Mouse (Mus musculus) kidney, postnatal 0 days (tissue): ENCODE measurements around the gene Dnmt3a. TPM values are rescaled to one million over a fixed set of nuclear protein-coding genes. Genes with fewer than 3 reads are reported as not detected.

Experiments used
- ATAC-seq: fragments of 200-750 bp; cut with Nextera tagmentation; replicated peaks from 2 replicates; pipeline ENCODE4 v1.8.0; 2017; ENCODE audit warnings: low read depth, moderate number of reproducible peaks, moderate TSS enrichment, moderate library complexity; ENCODE audit not compliant: low FRiP score
- DNase-seq: peaks from one replicate; pipeline ENCODE4 v3.0.0-alpha.2; 2016; ENCODE audit warnings: low spot score
- H3K27ac ChIP-seq: fragments of 300-500 bp; sonication (generic); 2 replicates; pipeline ENCODE4 v1.5.1; 2014; ENCODE audit warnings: mild to moderate bottlenecking
- H3K27me3 ChIP-seq: fragments of 300-500 bp; sonication (generic); 2 replicates; pipeline ENCODE4 v1.6.1; 2014; ENCODE audit warnings: low read length, mixed read lengths; ENCODE audit not compliant: insufficient read depth
- H3K36me3 ChIP-seq: fragments of 300-500 bp; sonication (generic); 2 replicates; pipeline ENCODE4 v1.6.1; 2014; ENCODE audit warnings: low read length, mixed read lengths; ENCODE audit not compliant: insufficient read depth
- H3K4me1 ChIP-seq: fragments of 300-500 bp; sonication (generic); replicated peaks from 2 replicates; pipeline ENCODE4 v1.6.1; 2014; ENCODE audit warnings: antibody characterized with exemption, low read length, mixed read lengths; ENCODE audit not compliant: insufficient read depth
- H3K4me2 ChIP-seq: fragments of 300-500 bp; sonication (generic); 2 replicates; pipeline ENCODE4 v1.6.1; 2014; ENCODE audit warnings: mild to moderate bottlenecking, low read length, moderate library complexity, mixed read lengths
- H3K4me3 ChIP-seq: fragments of 300-500 bp; sonication (generic); replicated peaks from 2 replicates; pipeline ENCODE4 v1.5.1; 2014; ENCODE audit warnings: low read depth, low read length
- H3K9ac ChIP-seq: fragments of 300-500 bp; sonication (generic); 2 replicates; pipeline ENCODE4 v1.6.1; 2014; ENCODE audit warnings: low read depth, low read length
- H3K9me3 ChIP-seq: fragments of 300-500 bp; sonication (generic); replicated peaks from 2 replicates; pipeline ENCODE4 v1.6.1; 2016; ENCODE audit warnings: low read length, inconsistent platforms, mixed read lengths
- CTCF ChIP-seq: IDR thresholded peaks from 2 replicates; pipeline ENCODE4 v1.5.1; 2016; ENCODE audit warnings: antibody characterized with exemption, low read depth, mild to moderate bottlenecking, moderate library complexity
- WGBS: fragments of 180-500 bp; shearing (Covaris S2); extraction: QIAGEN DNeasy Blood & Tissue Kit; methylation state at CpG from one replicate; pipeline ENCODE4 v1.1.7; 2014; 5-methylcytosine and 5-hydroxymethylcytosine counted together
- polyA plus RNA-seq: library from polyadenylated mRNA; unstranded; fragments of >200 nt; fragmentation: Nextera tagmentation; extraction: Ambion mirVana; gene quantifications from 2 replicates; pipeline ENCODE4 v1.2.1, GENCODE M21; 2015

The Dnmt3a gene
- polyA plus RNA-seq, 1 experiment from 2014 or later: 96.5 TPM

- no peaks in the 10 kb centered on the region for H3K9me3 ChIP-seq
- DNase-seq: no peak
- H3K4me3 ChIP-seq: no peak overlapping the region
- H3K4me2 ChIP-seq: no peak overlapping the region
- H3K9ac ChIP-seq: no peak overlapping the region
- WGBS: 79% methylated on average over 3 of the region's 3 CpGs
- no peak for TF ChIP-seq CTCF
- no peaks in the 10 kb centered on the region for H3K27me3 ChIP-seq
- no peak for ATAC-seq
- H3K36me3 ChIP-seq: peaks cover 5% of the 10 kb centered on the region; the same call in 1 of the 2 replicates
- no peak overlapping the region for H3K27ac ChIP-seq
- H3K4me1 ChIP-seq: peaks cover 21% of the 10 kb centered on the region; the same call in 1 of the 2 replicates
Measured at GRCm38 (mm10) chr12:3857231-3857630, 51.4 kb downstream of the Dnmt3a start.

- Histone ChIP-seq H3K4me1 (peaks cover 21% of the 10 kb centered on the region; the same call in 1 of the 2 replicates), H3K27me3 (no peaks in the 10 kb centered on the region), H3K4me2 (no peak overlapping the region), H3K27ac (no peak overlapping the region), H3K9me3 (no peaks in the 10 kb centered on the region), H3K36me3 (peaks cover 8% of the 10 kb centered on the region; the same call in 1 of the 2 replicates), H3K9ac (no peak overlapping the region), H3K4me3 (no peak overlapping the region)
- DNase-seq (no peak), ATAC-seq (no peak)
- 69% methylated on average over 9 of the region's 9 CpGs for WGBS
- TF ChIP-seq CTCF: no peak
Measured at GRCm38 (mm10) chr12:3857773-3858172, 52.0 kb downstream of the Dnmt3a start.

DNA sequence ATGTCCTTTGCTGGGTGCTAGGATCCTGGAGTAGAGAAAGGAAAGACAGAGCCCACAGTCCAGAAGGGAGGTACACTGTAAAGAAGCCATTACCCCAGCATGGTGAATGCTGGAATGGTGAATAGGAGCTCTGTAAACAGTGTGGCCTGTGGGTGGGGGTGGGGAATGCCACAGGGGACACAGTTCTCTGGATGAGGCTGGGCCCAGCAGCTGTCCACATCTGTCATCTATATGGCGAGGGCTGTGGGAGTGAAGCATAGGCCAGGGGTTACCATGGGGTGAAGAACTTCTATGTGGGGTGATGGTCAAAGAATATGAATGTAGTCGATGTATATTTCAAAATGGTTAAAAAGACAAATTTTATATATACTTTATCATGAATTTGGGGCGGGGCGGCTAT, 52.9 kb downstream of the Dnmt3a start:
- no peak for TF ChIP-seq CTCF
- Histone ChIP-seq H3K9ac (no peak overlapping the region), H3K27me3 (no peaks in the 10 kb centered on the region), H3K9me3 (no peaks in the 10 kb centered on the region), H3K4me2 (no peak overlapping the region), H3K27ac (no peak overlapping the region), H3K4me1 (peaks cover 21% of the 10 kb centered on the region; the same call in 1 of the 2 replicates), H3K4me3 (no peak overlapping the region), H3K36me3 (peaks cover 8% of the 10 kb centered on the region; the same call in 1 of the 2 replicates)
- 84% methylated on average over 4 of the region's 4 CpGs for WGBS
- no peak for DNase-seq
- ATAC-seq: no peak

- Histone ChIP-seq H3K4me2 (no peak overlapping the region), H3K9ac (no peak overlapping the region), H3K27me3 (no peaks in the 10 kb centered on the region), H3K9me3 (no peaks in the 10 kb centered on the region), H3K36me3 (peaks cover 8% of the 10 kb centered on the region; the same call in 1 of the 2 replicates), H3K4me3 (no peak overlapping the region), H3K4me1 (peaks cover 21% of the 10 kb centered on the region; the same call in 1 of the 2 replicates), H3K27ac (no peak overlapping the region)
- no peak for TF ChIP-seq CTCF
- 55% methylated on average over 3 of the region's 3 CpGs for WGBS
- DNase-seq (no peak), ATAC-seq (no peak)
Measured at GRCm38 (mm10) chr12:3859545-3859944, 53.7 kb downstream of the Dnmt3a start.

DNA sequence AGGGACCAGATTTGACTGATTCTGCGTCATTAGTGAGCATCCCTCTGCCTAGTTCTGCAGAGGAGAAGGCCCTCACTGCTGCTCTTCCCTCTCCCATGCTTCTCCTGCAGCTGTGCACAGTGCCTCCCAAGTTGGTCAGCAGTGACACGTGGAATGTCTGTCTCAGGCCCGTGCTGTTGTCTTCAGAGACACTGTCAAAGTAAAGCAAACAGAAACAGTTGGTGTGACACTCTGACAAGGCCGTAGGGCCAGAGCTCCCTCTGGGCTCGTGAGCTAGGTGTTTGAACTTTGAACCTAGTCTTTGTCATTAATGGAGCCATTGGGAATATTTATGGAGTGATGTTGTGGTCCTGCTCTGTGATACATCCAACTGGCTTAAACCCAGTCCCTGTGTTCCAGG, 54.2 kb downstream of the Dnmt3a start:
- Histone ChIP-seq H3K36me3 (peaks cover 8% of the 10 kb centered on the region; the same call in 1 of the 2 replicates), H3K27me3 (no peaks in the 10 kb centered on the region), H3K27ac (no peak overlapping the region), H3K9me3 (no peaks in the 10 kb centered on the region), H3K4me1 (peaks cover 21% of the 10 kb centered on the region; the same call in 1 of the 2 replicates), H3K9ac (no peak overlapping the region), H3K4me3 (no peak overlapping the region), H3K4me2 (no peak overlapping the region)
- 42% methylated on average over 5 of the region's 5 CpGs for WGBS
- ATAC-seq: no peak
- TF ChIP-seq CTCF: no peak
- DNase-seq: no peak

DNA sequence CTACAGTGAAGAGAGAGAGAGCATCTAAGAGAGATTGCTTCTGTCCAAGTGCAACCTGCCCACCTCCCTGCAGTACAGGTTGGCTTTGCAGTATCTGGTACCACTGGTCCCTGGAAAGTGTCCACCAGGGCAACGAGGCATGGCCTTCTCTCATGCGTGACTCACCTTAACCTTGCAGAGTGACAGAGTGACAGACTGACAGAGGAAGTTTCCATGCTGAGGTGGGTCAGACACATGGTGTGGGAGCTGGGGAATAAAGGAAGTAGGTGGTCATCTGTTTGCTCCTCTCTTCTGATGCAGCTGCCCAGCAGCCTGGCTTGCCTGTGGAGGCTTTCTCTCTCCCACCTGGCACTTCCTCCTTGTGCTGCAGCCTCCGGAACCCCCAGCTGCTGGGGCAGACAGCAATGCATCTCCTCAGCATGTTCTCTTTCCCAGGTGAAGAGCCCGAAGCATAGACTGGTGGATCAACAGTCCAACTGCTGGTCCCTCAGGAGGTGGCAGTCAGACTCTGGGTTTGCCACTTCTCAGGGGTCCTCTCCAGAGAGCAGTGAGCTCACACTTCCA, 55.9 kb downstream of the Dnmt3a start:
- H3K9me3 ChIP-seq: no peaks in the 10 kb centered on the region
- ATAC-seq: no peak
- no peak overlapping the region for H3K9ac ChIP-seq
- no peak overlapping the region for H3K4me2 ChIP-seq
- peaks cover 17% of the 10 kb centered on the region for H3K36me3 ChIP-seq
- TF ChIP-seq CTCF: no peak
- DNase-seq: no peak
- H3K4me1 ChIP-seq: peaks cover 13% of the 10 kb centered on the region; the same call in 1 of the 2 replicates
- WGBS: 56% methylated on average over 4 of the region's 4 CpGs
- H3K27me3 ChIP-seq: no peaks in the 10 kb centered on the region
- H3K27ac ChIP-seq: no peak overlapping the region
- H3K4me3 ChIP-seq: no peak overlapping the region
